Mouse (Mus musculus) liver, embryonic 14.5 days (tissue): ENCODE measurements around the gene Slc25a29.

Experiments used
- CTCF ChIP-seq: IDR thresholded peaks from 2 replicates; pipeline ENCODE4 v1.5.1; 2016; ENCODE audit warnings: antibody characterized with exemption, low read depth, control low read depth
- EP300 ChIP-seq: IDR thresholded peaks from 2 replicates; pipeline ENCODE4 v1.6.1; 2016; ENCODE audit warnings: antibody characterized with exemption, low read depth

DNA sequence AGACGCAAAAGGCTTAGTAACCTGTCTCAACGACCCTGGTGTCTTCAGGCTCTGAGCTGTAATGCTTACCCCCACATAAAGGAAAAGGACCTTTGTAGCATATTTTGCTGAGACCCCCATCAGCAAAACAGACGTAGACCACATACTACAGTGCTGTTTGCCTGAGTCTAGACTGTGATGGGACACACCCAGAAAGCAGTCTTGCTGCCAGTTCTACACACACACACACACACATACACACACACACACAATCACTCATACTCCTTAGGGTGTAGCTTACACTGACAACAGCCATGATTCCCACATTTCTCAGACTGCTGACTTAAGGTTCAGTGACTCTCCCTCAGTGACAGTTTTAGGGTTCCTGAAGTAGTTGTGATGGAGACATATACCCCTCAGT, 45.5 kb upstream of the Slc25a29 start:
- TF ChIP-seq CTCF, result no peak
- no peak for TF ChIP-seq EP300
